Mouse (Mus musculus): Measurements from ENCODE around the gene Gm28044.
"Not testable (repeated sequence)": the region's sequence is repeated elsewhere in the genome, so short reads cannot be mapped to it uniquely, and the experiment has no call there.

Gm28044 gene

GRCm38 (mm10) chr13:67306718-67307117 is 53.6 kb downstream of the Gm28044 start:
- TF ChIP-seq POU5F1 (IDR thresholded peaks at IDR 0.05; ENCODE audit: borderline replicate concordance, low read length) = no peak
- no peak for TF ChIP-seq NANOG (IDR thresholded peaks at IDR 0.05; ENCODE audit: borderline replicate concordance, low read length)
- no peak for TF ChIP-seq CTCF (conservative IDR thresholded peaks at IDR 0.05; ENCODE audit: low read length)
- H3K36me3 ChIP-seq (ENCODE audit: insufficient read depth, low read length) = no peaks in the 10 kb centered on the region

GRCm38 (mm10) chr13:67305822-67306672 is 54.3 kb downstream of the Gm28044 start, which contains the start of gene Zfp457:
TSS of gene Zfp457 (minus strand) at chr13:67306485.
- peaks cover 14% of the 10 kb centered on the region for H3K4me1 ChIP-seq (replicated peaks; ENCODE audit: low read depth, low read length)
- no peaks in the 10 kb centered on the region for H3K9me3 ChIP-seq (ENCODE audit: low read length)
- TF ChIP-seq NANOG (IDR thresholded peaks at IDR 0.05; ENCODE audit: borderline replicate concordance, low read length) = no peak
- no peak for TF ChIP-seq CTCF (conservative IDR thresholded peaks at IDR 0.05; ENCODE audit: low read length)
- TF ChIP-seq POU5F1 (IDR thresholded peaks at IDR 0.05; ENCODE audit: borderline replicate concordance, low read length) = no peak
- H3K4me3 ChIP-seq (replicated peaks; ENCODE audit: low read length) = peak within 1 kb of the TSS; percentile 91
- no peaks in the 10 kb centered on the region for H3K27me3 ChIP-seq (ENCODE audit: insufficient read depth, low read length)
- no peaks in the 10 kb centered on the region for H3K36me3 ChIP-seq (ENCODE audit: insufficient read depth, low read length)

More at GRCm38 (mm10) chr13:67306718-67307117, 53.6 kb downstream of the Gm28044 start:
- Histone ChIP-seq H3K9me3 (ENCODE audit: low read length) (no peaks in the 10 kb centered on the region), H3K27me3 (ENCODE audit: insufficient read depth, low read length) (no peaks in the 10 kb centered on the region), H3K4me3 (replicated peaks; ENCODE audit: low read length) (peak overlapping the region; percentile 91), H3K4me1 (replicated peaks; ENCODE audit: low read depth, low read length) (peaks cover 14% of the 10 kb centered on the region)

- Histone ChIP-seq H3K4me3 (replicated peaks; ENCODE audit: low read length) (peak within 1 kb of the TSS; percentile 48), H3K4me1 (replicated peaks; ENCODE audit: low read depth, low read length) (peaks cover 12% of the 10 kb centered on the region), H3K9me3 (ENCODE audit: low read length) (no peaks in the 10 kb centered on the region), H3K36me3 (ENCODE audit: insufficient read depth, low read length) (no peaks in the 10 kb centered on the region), H3K27me3 (ENCODE audit: insufficient read depth, low read length) (no peaks in the 10 kb centered on the region)
- TF ChIP-seq CTCF (conservative IDR thresholded peaks at IDR 0.05; ENCODE audit: low read length) (no peak), POU5F1 (IDR thresholded peaks at IDR 0.05; ENCODE audit: borderline replicate concordance, low read length) (no peak), NANOG (IDR thresholded peaks at IDR 0.05; ENCODE audit: borderline replicate concordance, low read length) (no peak)
Measured at GRCm38 (mm10) chr13:67278314-67278713, 82.0 kb downstream of the Gm28044 start, which contains the start of gene Zfp458. TSS of gene Zfp458 (minus strand) at chr13:67278466.

GRCm38 (mm10) chr13:67269383-67270065 is 90.8 kb downstream of the Gm28044 start:
- H3K4me3 ChIP-seq (replicated peaks; ENCODE audit: low read length) = peak overlapping the region; percentile 83
- not testable (repeated sequence) for H3K27me3 ChIP-seq (ENCODE audit: insufficient read depth, low read length); H3K4me1 ChIP-seq (replicated peaks; ENCODE audit: low read depth, low read length); H3K36me3 ChIP-seq (ENCODE audit: insufficient read depth, low read length); H3K9me3 ChIP-seq (ENCODE audit: low read length)

GRCm38 (mm10) chr13:67268568-67269369 is 91.6 kb downstream of the Gm28044 start:
- no peaks in the 10 kb centered on the region for H3K9me3 ChIP-seq (ENCODE audit: low read length)

More at GRCm38 (mm10) chr13:67268568-67269369, 91.6 kb downstream of the Gm28044 start:
- H3K4me3 ChIP-seq (replicated peaks; ENCODE audit: low read length) = peak overlapping the region; percentile 83
- TF ChIP-seq POU5F1 (IDR thresholded peaks at IDR 0.05; ENCODE audit: borderline replicate concordance, low read length) (no peak), NANOG (IDR thresholded peaks at IDR 0.05; ENCODE audit: borderline replicate concordance, low read length) (no peak), CTCF (conservative IDR thresholded peaks at IDR 0.05; ENCODE audit: low read length) (no peak)
- no peaks in the 10 kb centered on the region for H3K36me3 ChIP-seq (ENCODE audit: insufficient read depth, low read length)
- no peaks in the 10 kb centered on the region for H3K27me3 ChIP-seq (ENCODE audit: insufficient read depth, low read length)
- H3K4me1 ChIP-seq (replicated peaks; ENCODE audit: low read depth, low read length) = peaks cover 3% of the 10 kb centered on the region; the same call in 1 of the 2 replicates

All from E14TG2a.4 (cell line).